Mouse (Mus musculus): ENCODE results near the gene Gm10354. TPM values are rescaled to one million over a fixed set of nuclear protein-coding genes. Genes with fewer than 3 reads are reported as not detected.
"Not testable (repeated sequence)": the region's sequence is repeated elsewhere in the genome, so short reads cannot be mapped to it uniquely, and the experiment has no call there.

Gm10354 gene
- total and polyA plus RNA-seq, 2 experiments from 2014 or later = not detected

DNA sequence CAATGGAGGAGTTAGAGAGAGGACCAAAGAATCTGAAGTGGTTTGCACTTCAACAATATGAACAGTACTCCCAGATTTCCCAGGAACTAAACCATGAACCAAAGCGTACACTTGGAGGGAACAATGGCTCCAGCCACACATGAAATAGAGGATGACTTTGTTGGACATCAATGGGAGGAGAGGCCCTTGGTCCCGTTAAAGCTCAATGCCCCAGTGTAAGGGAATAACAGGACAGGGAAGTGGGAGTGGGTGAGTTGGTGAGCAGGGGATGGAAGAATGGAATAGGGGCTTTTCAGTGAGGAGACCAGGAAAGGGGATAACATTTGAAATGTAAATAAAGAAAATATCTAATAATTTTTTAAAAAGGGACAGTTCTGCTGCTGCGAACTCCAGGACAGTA, 5.9 kb downstream of the Gm10354 start:
- not testable (repeated sequence) for H3K27me3 ChIP-seq (ENCODE audit: insufficient read depth, low read length); H3K4me1 ChIP-seq (ENCODE audit: insufficient read depth, low read length); ATAC-seq (ENCODE audit: low FRiP score); H3K4me2 ChIP-seq (ENCODE audit: low read depth, low read length, poor library complexity, severe bottlenecking); H3K9ac ChIP-seq (replicated peaks; ENCODE audit: low read length, poor library complexity, severe bottlenecking); DNase-seq (ENCODE audit: low spot score); H3K4me3 ChIP-seq (ENCODE audit: low read depth, low read length); H3K27ac ChIP-seq (ENCODE audit: low read depth, low read length); H3K36me3 ChIP-seq (ENCODE audit: insufficient read depth, low read length)
- peaks cover 17% of the 10 kb centered on the region for H3K9me3 ChIP-seq (ENCODE audit: low read length)
- 75% methylated on average over 3 of the region's 3 CpGs for WGBS

DNA sequence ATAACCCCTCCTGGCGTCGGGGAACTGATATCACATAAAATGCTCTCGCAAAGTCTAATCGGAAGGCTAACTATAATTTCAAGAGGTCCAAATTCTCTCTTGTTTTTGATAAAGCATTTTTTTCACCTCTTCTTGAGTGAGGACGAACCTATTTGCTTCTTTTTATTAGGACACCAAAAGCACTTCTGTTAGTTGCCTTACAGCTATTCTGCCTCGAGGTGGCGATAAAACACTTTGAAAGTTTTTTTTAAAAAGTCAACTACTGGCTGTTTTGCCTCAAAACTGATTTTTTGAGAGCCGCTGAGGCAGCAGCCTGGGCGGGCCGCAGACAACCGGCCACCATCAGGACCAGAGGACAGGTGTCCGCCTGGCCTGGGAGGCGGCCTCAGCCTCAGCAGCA, 14.9 kb downstream of the Gm10354 start:
- not testable (repeated sequence) for H3K27me3 ChIP-seq (ENCODE audit: insufficient read depth, low read length); H3K36me3 ChIP-seq (ENCODE audit: insufficient read depth, low read length)

DNA sequence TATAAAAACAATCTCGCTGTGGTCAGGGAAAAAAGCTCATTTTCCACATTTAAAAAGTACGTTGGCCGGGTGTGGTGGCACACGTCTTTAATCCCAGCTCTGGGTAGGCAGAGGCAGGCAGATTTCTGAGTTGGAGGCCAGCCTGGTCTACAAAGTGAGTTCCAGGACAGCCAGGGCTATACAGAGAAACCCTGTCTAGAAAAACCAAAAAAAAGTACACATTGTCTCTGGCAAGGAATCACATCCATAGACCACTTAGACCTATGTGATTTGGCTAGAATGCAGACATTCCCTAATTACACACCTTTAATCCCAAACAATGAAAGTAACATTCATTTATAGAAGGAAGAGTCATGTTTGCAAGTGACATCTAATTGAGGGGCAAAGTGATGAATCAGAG, 17.2 kb downstream of the Gm10354 start:
- peak; percentile 70; the same call in 1 of the 2 replicates for ATAC-seq (ENCODE audit: low FRiP score)
- H3K27ac ChIP-seq (ENCODE audit: low read depth, low read length); H3K27me3 ChIP-seq (ENCODE audit: insufficient read depth, low read length); H3K4me2 ChIP-seq (ENCODE audit: low read depth, low read length, poor library complexity, severe bottlenecking); H3K9me3 ChIP-seq (ENCODE audit: low read length); H3K4me1 ChIP-seq (ENCODE audit: insufficient read depth, low read length); H3K9ac ChIP-seq (replicated peaks; ENCODE audit: low read length, poor library complexity, severe bottlenecking); DNase-seq (ENCODE audit: low spot score); H3K4me3 ChIP-seq (ENCODE audit: low read depth, low read length); H3K36me3 ChIP-seq (ENCODE audit: insufficient read depth, low read length): not testable (repeated sequence)
- 82% methylated on average over 4 of the region's 4 CpGs for WGBS

More for the DNA sequence above, 14.9 kb downstream of the Gm10354 start:
- not testable (repeated sequence) for H3K4me1 ChIP-seq (ENCODE audit: insufficient read depth, low read length); H3K4me2 ChIP-seq (ENCODE audit: low read depth, low read length, poor library complexity, severe bottlenecking); H3K27ac ChIP-seq (ENCODE audit: low read depth, low read length); H3K9ac ChIP-seq (replicated peaks; ENCODE audit: low read length, poor library complexity, severe bottlenecking); H3K9me3 ChIP-seq (ENCODE audit: low read length); ATAC-seq (ENCODE audit: low FRiP score); H3K4me3 ChIP-seq (ENCODE audit: low read depth, low read length)
- 82% methylated on average over 13 of the region's 13 CpGs for WGBS
- DNase-seq (ENCODE audit: low spot score) = peak; percentile 20

DNA sequence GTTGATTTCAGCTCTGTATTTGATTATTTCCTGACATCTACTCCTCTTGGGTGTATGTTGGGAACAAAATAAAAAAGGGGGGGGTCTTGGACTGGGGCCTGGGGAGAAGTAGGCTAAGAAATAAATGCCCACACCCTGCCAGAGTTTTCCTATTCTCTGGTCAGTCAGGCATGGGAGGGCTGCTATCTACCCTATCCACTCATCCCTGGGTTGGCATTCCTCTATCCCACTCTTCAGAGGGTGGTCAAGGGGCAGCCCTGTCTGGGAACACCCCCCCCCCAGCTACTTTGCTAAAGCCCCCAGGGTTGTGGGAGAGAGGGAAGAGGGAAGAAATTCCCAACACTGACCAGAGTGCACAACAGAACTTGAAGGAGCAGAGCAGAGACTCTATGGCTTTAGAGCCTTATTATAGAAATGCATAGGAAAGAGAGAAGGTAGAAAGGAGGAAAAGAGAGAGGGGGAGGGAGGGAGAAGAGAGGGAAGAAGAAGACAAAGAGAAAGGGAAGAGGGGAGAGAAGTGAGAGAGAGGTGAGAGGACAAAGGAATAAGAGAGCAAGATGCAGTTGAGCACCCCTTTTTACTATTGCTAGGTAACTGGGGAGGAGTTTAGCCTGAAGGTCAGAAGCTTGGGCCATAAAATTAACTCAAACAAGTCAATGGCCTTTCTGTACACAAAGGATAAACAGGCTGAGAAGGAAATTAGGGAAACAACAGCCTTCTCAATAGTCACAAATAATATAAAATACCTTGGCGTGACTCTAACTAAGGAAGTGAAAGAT, 22.6 kb downstream of the Gm10354 start:
- H3K36me3 ChIP-seq (ENCODE audit: insufficient read depth, low read length); H3K4me2 ChIP-seq (ENCODE audit: low read depth, low read length, poor library complexity, severe bottlenecking); H3K27ac ChIP-seq (ENCODE audit: low read depth, low read length); H3K27me3 ChIP-seq (ENCODE audit: insufficient read depth, low read length); H3K9ac ChIP-seq (replicated peaks; ENCODE audit: low read length, poor library complexity, severe bottlenecking); H3K4me3 ChIP-seq (ENCODE audit: low read depth, low read length); DNase-seq (ENCODE audit: low spot score); H3K4me1 ChIP-seq (ENCODE audit: insufficient read depth, low read length): not testable (repeated sequence)
- WGBS = 96% methylated on average over 1 of the region's 1 CpGs
- ATAC-seq (ENCODE audit: low FRiP score) = peak; percentile 62; the same call in 1 of the 2 replicates
- peaks cover 20% of the 10 kb centered on the region for H3K9me3 ChIP-seq (ENCODE audit: low read length)

- H3K9ac ChIP-seq (replicated peaks; ENCODE audit: low read length, poor library complexity, severe bottlenecking); H3K4me1 ChIP-seq (ENCODE audit: insufficient read depth, low read length); DNase-seq (ENCODE audit: low spot score): not testable (repeated sequence)
Observed at GRCm38 (mm10) chr5:14953587-14953986, 25.1 kb downstream of the Gm10354 start.

DNA sequence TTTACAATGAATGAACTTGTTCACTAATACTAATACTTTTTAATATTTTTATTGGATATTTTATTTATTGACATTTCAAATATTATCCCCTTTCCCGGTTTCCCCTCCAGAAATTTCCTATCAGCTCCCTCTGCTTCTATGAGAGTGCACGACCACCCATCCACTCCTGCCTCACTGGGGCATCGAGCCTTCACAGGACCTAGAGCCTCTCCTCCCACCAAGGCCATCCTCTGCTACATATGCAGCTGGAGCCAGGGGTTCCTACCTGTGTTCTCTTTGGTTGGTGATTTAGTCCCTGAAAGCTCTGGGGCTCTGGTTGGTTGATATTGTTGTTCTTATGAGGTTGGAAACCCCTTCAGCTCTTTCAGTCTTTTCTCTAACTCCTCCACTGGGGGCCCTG, 26.0 kb downstream of the Gm10354 start:
- H3K9me3 ChIP-seq (ENCODE audit: low read length) = peaks cover 23% of the 10 kb centered on the region
- not testable (repeated sequence) for H3K27me3 ChIP-seq (ENCODE audit: insufficient read depth, low read length); H3K36me3 ChIP-seq (ENCODE audit: insufficient read depth, low read length); H3K4me1 ChIP-seq (ENCODE audit: insufficient read depth, low read length); DNase-seq (ENCODE audit: low spot score); H3K27ac ChIP-seq (ENCODE audit: low read depth, low read length); H3K9ac ChIP-seq (replicated peaks; ENCODE audit: low read length, poor library complexity, severe bottlenecking); ATAC-seq (ENCODE audit: low FRiP score); H3K4me2 ChIP-seq (ENCODE audit: low read depth, low read length, poor library complexity, severe bottlenecking); H3K4me3 ChIP-seq (ENCODE audit: low read depth, low read length)
- WGBS = 67% methylated on average over 3 of the region's 3 CpGs

More at GRCm38 (mm10) chr5:14953587-14953986, 25.1 kb downstream of the Gm10354 start:
- H3K4me2 ChIP-seq (ENCODE audit: low read depth, low read length, poor library complexity, severe bottlenecking); H3K27me3 ChIP-seq (ENCODE audit: insufficient read depth, low read length); H3K27ac ChIP-seq (ENCODE audit: low read depth, low read length); H3K4me3 ChIP-seq (ENCODE audit: low read depth, low read length); ATAC-seq (ENCODE audit: low FRiP score); H3K36me3 ChIP-seq (ENCODE audit: insufficient read depth, low read length): not testable (repeated sequence)
- peaks cover 21% of the 10 kb centered on the region for H3K9me3 ChIP-seq (ENCODE audit: low read length)

- not testable (repeated sequence) for H3K27ac ChIP-seq (ENCODE audit: low read depth, low read length); DNase-seq (ENCODE audit: low spot score); H3K9ac ChIP-seq (replicated peaks; ENCODE audit: low read length, poor library complexity, severe bottlenecking); H3K4me1 ChIP-seq (ENCODE audit: insufficient read depth, low read length); H3K4me2 ChIP-seq (ENCODE audit: low read depth, low read length, poor library complexity, severe bottlenecking); H3K27me3 ChIP-seq (ENCODE audit: insufficient read depth, low read length); H3K4me3 ChIP-seq (ENCODE audit: low read depth, low read length); H3K36me3 ChIP-seq (ENCODE audit: insufficient read depth, low read length)
- 65% methylated on average over 7 of the region's 7 CpGs for WGBS
- H3K9me3 ChIP-seq (ENCODE audit: low read length) = peaks cover 23% of the 10 kb centered on the region
- ATAC-seq (ENCODE audit: low FRiP score) = peak; percentile 73
Observed at GRCm38 (mm10) chr5:14951822-14952221, 26.9 kb downstream of the Gm10354 start.

All from midbrain, postnatal 0 days (tissue).